Mouse (Mus musculus): ENCODE measurements at regions not wholly inside any gene's neighbourhood (a gene's known extent, or its start where the extent isn't known, plus 50 kb on each side); places are given as distances from the start of the nearest gene placed in this dataset.

- H3K36me3 ChIP-seq (ENCODE audit: insufficient read depth, low read length): no peaks in the 10 kb centered on the region
- H3K4me1 ChIP-seq (replicated peaks; ENCODE audit: low read depth, low read length): peaks cover 9% of the 10 kb centered on the region
- no peaks in the 10 kb centered on the region for H3K27me3 ChIP-seq (ENCODE audit: insufficient read depth, low read length)
- H3K9me3 ChIP-seq (ENCODE audit: low read length): no peaks in the 10 kb centered on the region
- no peak overlapping the region for H3K4me3 ChIP-seq (replicated peaks; ENCODE audit: low read length)
- peak; percentile 65; the same call in 1 of the 2 replicates for TF ChIP-seq POU5F1 (IDR thresholded peaks at IDR 0.05; ENCODE audit: borderline replicate concordance, low read length)
- no peak for TF ChIP-seq CTCF (conservative IDR thresholded peaks at IDR 0.05; ENCODE audit: low read length)
- no peak for TF ChIP-seq NANOG (IDR thresholded peaks at IDR 0.05; ENCODE audit: borderline replicate concordance, low read length)
These were observed 112.2 kb upstream of the Kif2a start for GRCm38 (mm10) chr13:107134125-107134524.

DNA sequence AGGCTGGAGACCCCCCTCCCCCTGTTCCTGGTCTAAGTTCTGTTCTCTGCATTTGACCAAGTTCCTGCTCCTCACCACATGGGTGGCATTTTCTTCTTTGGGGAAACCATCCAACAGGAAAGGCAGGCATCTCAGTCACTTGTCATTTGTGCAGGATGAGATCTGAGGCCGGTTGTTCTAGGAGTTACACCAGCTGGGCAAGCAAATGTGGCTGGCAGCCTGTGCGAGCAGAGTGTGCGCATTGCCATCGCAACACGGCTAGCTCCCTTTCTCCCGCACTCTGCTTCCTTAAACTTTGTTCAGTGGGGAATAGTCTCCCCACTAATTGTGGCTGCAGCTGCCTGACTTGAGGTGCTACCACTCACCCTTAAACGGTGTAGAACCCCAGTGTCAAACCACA is 104.7 kb upstream of the Kif2a start:
- no peak for TF ChIP-seq CTCF (conservative IDR thresholded peaks at IDR 0.05; ENCODE audit: low read length)
- no peak for TF ChIP-seq POU5F1 (IDR thresholded peaks at IDR 0.05; ENCODE audit: borderline replicate concordance, low read length)
- TF ChIP-seq NANOG (IDR thresholded peaks at IDR 0.05; ENCODE audit: borderline replicate concordance, low read length): no peak
- H3K9me3 ChIP-seq (ENCODE audit: low read length): no peaks in the 10 kb centered on the region

GRCm38 (mm10) chr13:107124130-107124668 is 102.3 kb upstream of the Kif2a start:
- Histone ChIP-seq H3K4me3 (replicated peaks; ENCODE audit: low read length) (no peak overlapping the region), H3K36me3 (ENCODE audit: insufficient read depth, low read length) (no peaks in the 10 kb centered on the region), H3K27me3 (ENCODE audit: insufficient read depth, low read length) (no peaks in the 10 kb centered on the region), H3K9me3 (ENCODE audit: low read length) (no peaks in the 10 kb centered on the region), H3K4me1 (replicated peaks; ENCODE audit: low read depth, low read length) (no peaks in the 10 kb centered on the region)
- no peak for TF ChIP-seq CTCF (conservative IDR thresholded peaks at IDR 0.05; ENCODE audit: low read length)
- TF ChIP-seq NANOG (IDR thresholded peaks at IDR 0.05; ENCODE audit: borderline replicate concordance, low read length): no peak
- no peak for TF ChIP-seq POU5F1 (IDR thresholded peaks at IDR 0.05; ENCODE audit: borderline replicate concordance, low read length)

More for the DNA sequence above, 104.7 kb upstream of the Kif2a start:
- Histone ChIP-seq H3K4me3 (replicated peaks; ENCODE audit: low read length) (no peak overlapping the region), H3K4me1 (replicated peaks; ENCODE audit: low read depth, low read length) (no peaks in the 10 kb centered on the region), H3K27me3 (ENCODE audit: insufficient read depth, low read length) (no peaks in the 10 kb centered on the region), H3K36me3 (ENCODE audit: insufficient read depth, low read length) (no peaks in the 10 kb centered on the region)

GRCm38 (mm10) chr13:107113949-107114690 is 92.2 kb upstream of the Kif2a start:
- TF ChIP-seq POU5F1 (IDR thresholded peaks at IDR 0.05; ENCODE audit: borderline replicate concordance, low read length): no peak
- TF ChIP-seq CTCF (conservative IDR thresholded peaks at IDR 0.05; ENCODE audit: low read length): peak; percentile 94
- Histone ChIP-seq H3K4me1 (replicated peaks; ENCODE audit: low read depth, low read length) (no peaks in the 10 kb centered on the region), H3K9me3 (ENCODE audit: low read length) (peaks cover 17% of the 10 kb centered on the region), H3K27me3 (ENCODE audit: insufficient read depth, low read length) (no peaks in the 10 kb centered on the region; the same call in 1 of the 2 replicates), H3K36me3 (ENCODE audit: insufficient read depth, low read length) (no peaks in the 10 kb centered on the region), H3K4me3 (replicated peaks; ENCODE audit: low read length) (no peak overlapping the region)

- TF ChIP-seq POU5F1 (IDR thresholded peaks at IDR 0.05; ENCODE audit: borderline replicate concordance, low read length) (no peak), CTCF (conservative IDR thresholded peaks at IDR 0.05; ENCODE audit: low read length) (no peak), NANOG (IDR thresholded peaks at IDR 0.05; ENCODE audit: borderline replicate concordance, low read length) (no peak)
- H3K4me3 ChIP-seq (replicated peaks; ENCODE audit: low read length): no peak overlapping the region
These were observed 86.1 kb upstream of the Kif2a start for GRCm38 (mm10) chr13:107108045-107108444.

GRCm38 (mm10) chr13:107107572-107107971 is 85.6 kb upstream of the Kif2a start:
- Histone ChIP-seq H3K4me3 (replicated peaks; ENCODE audit: low read length) (no peak overlapping the region), H3K4me1 (replicated peaks; ENCODE audit: low read depth, low read length) (no peaks in the 10 kb centered on the region), H3K27me3 (ENCODE audit: insufficient read depth, low read length) (no peaks in the 10 kb centered on the region; the same call in 1 of the 2 replicates), H3K9me3 (ENCODE audit: low read length) (peaks cover 25% of the 10 kb centered on the region), H3K36me3 (ENCODE audit: insufficient read depth, low read length) (no peaks in the 10 kb centered on the region)
- TF ChIP-seq NANOG (IDR thresholded peaks at IDR 0.05; ENCODE audit: borderline replicate concordance, low read length) (no peak), POU5F1 (IDR thresholded peaks at IDR 0.05; ENCODE audit: borderline replicate concordance, low read length) (no peak), CTCF (conservative IDR thresholded peaks at IDR 0.05; ENCODE audit: low read length) (no peak)

More at GRCm38 (mm10) chr13:107108045-107108444, 86.1 kb upstream of the Kif2a start:
- Histone ChIP-seq H3K4me1 (replicated peaks; ENCODE audit: low read depth, low read length) (no peaks in the 10 kb centered on the region), H3K27me3 (ENCODE audit: insufficient read depth, low read length) (no peaks in the 10 kb centered on the region; the same call in 1 of the 2 replicates), H3K36me3 (ENCODE audit: insufficient read depth, low read length) (no peaks in the 10 kb centered on the region), H3K9me3 (ENCODE audit: low read length) (peaks cover 24% of the 10 kb centered on the region)

- H3K4me1 ChIP-seq (replicated peaks; ENCODE audit: low read depth, low read length): no peaks in the 10 kb centered on the region; the same call in 1 of the 2 replicates
- peak; percentile 91 for TF ChIP-seq CTCF (conservative IDR thresholded peaks at IDR 0.05; ENCODE audit: low read length)
- no peak for TF ChIP-seq POU5F1 (IDR thresholded peaks at IDR 0.05; ENCODE audit: borderline replicate concordance, low read length)
- H3K36me3 ChIP-seq (ENCODE audit: insufficient read depth, low read length): no peaks in the 10 kb centered on the region
- H3K27me3 ChIP-seq (ENCODE audit: insufficient read depth, low read length): no peaks in the 10 kb centered on the region; the same call in 1 of the 2 replicates
- no peak overlapping the region for H3K4me3 ChIP-seq (replicated peaks; ENCODE audit: low read length)
- peaks cover 14% of the 10 kb centered on the region for H3K9me3 ChIP-seq (ENCODE audit: low read length)
These were observed 83.6 kb upstream of the Kif2a start for GRCm38 (mm10) chr13:107105510-107105909.

DNA sequence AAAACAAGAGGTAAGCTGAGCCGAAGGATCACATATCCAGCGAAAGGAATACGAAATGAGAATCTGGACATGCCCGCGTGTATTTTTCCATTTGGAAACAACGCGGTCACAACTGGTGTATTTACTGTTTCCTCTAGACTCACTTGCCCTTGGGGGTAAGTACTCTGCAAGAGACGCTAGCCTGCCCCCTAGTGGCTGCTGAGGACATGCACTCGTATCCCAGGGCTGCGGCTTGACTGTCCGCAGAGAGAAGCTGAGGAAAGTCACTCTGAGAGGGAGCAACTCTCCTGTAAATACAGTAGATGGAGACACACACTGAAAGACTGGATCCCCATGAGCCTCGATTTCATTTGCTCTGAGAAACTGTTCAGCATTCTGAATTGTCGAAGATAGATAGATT is 79.7 kb upstream of the Kif2a start:
- no peak overlapping the region for H3K4me3 ChIP-seq (replicated peaks; ENCODE audit: low read length)
- no peaks in the 10 kb centered on the region; the same call in 1 of the 2 replicates for H3K4me1 ChIP-seq (replicated peaks; ENCODE audit: low read depth, low read length)
- peaks cover 14% of the 10 kb centered on the region for H3K9me3 ChIP-seq (ENCODE audit: low read length)
- TF ChIP-seq CTCF (conservative IDR thresholded peaks at IDR 0.05; ENCODE audit: low read length) (peak; percentile 89), POU5F1 (IDR thresholded peaks at IDR 0.05; ENCODE audit: borderline replicate concordance, low read length) (no peak)
- H3K27me3 ChIP-seq (ENCODE audit: insufficient read depth, low read length): no peaks in the 10 kb centered on the region
- H3K36me3 ChIP-seq (ENCODE audit: insufficient read depth, low read length): no peaks in the 10 kb centered on the region

All from E14TG2a.4 (cell line).